Mouse (Mus musculus) kidney, postnatal 4 days (tissue): ENCODE measurements around the gene Morn3.

Experiments
- DNase-seq, 2 experiments: peaks; one replicate each; pipeline ENCODE4 v3.0.0; 2021; ENCODE audit warnings: mixed read lengths in 2 of 2

Gene Morn3

GRCm38 (mm10) chr5:122989551-122990330, 57.1 kb downstream of the Morn3 start, which contains the start of gene Kdm2b:
Kdm2b (minus strand) TSS chr5:122989823.
- peak in 1 of 2 experiments; percentile 62 for DNase-seq

GRCm38 (mm10) chr5:122989001-122989525, 57.8 kb downstream of the Morn3 start:
- DNase-seq: peak; percentile 80 to 86

- peak; percentile 65 to 76 for DNase-seq
These were observed 58.6 kb downstream of the Morn3 start for GRCm38 (mm10) chr5:122988021-122988751.

GRCm38 (mm10) chr5:122987211-122988020, 59.4 kb downstream of the Morn3 start:
- peak; percentile 72 to 77 for DNase-seq

- DNase-seq: peak; percentile 38 to 59
These were observed 60.7 kb downstream of the Morn3 start for GRCm38 (mm10) chr5:122986091-122986493.
